Mouse (Mus musculus): ENCODE measurements around the gene Grip2.

DNA sequence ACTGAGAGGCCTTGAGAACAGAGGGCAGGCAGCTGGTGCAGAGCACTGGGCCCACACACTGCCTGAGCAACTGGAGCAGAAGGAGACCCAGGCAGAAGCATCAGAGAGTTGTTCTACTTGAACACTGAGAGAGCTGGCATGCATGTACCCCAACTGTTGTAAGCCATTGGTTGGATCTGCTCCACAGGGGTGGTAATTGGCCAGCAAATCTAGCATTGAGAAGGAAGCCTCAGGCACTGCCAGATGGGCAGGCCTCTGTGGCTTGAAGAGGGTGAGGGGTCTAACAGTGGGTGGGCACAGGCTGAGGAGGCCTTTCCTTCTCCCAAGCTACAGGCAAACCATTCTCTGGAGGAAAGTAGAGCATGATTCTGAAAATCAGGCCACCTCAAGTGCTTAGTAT, 35.8 kb upstream of the Grip2 start:
- TF ChIP-seq CTCF (conservative IDR thresholded peaks at IDR 0.05 in 1 of 2, IDR thresholded peaks at IDR 0.05 in 1 of 2; ENCODE audit: low read depth in 2 of 2, low read length in 2 of 2) (no peak), POLR2A (IDR thresholded peaks at IDR 0.05; ENCODE audit: low read depth, low read length) (no peak), TCF12 (IDR thresholded peaks at IDR 0.05; ENCODE audit: low read depth, low read length) (no peak), MAX (IDR thresholded peaks at IDR 0.05; ENCODE audit: low read length) (no peak), UBTF (IDR thresholded peaks at IDR 0.05; ENCODE audit: low read depth, low read length) (no peak), E2F4 (IDR thresholded peaks at IDR 0.05; ENCODE audit: insufficient replicate concordance, low read depth, low read length) (no peak), PAX5 (IDR thresholded peaks at IDR 0.05; ENCODE audit: low read length) (no peak), ETS1 (conservative IDR thresholded peaks at IDR 0.05; ENCODE audit: low read depth, low read length) (no peak), MEF2A (IDR thresholded peaks at IDR 0.05; ENCODE audit: borderline replicate concordance, low read depth, low read length) (no peak), CHD2 (IDR thresholded peaks at IDR 0.05; ENCODE audit: low read length) (no peak)

All from CH12.LX (cell line).